Mouse (Mus musculus) inflammation-experienced regulatory T-cells, adult 6 months (primary cell): ENCODE results near the gene Trpv4. TPM values are rescaled to one million over a fixed set of nuclear protein-coding genes. Genes with fewer than 3 reads are reported as not detected.

Source experiments
- ATAC-seq: one replicate; pipeline ENCODE4 v1.8.0; 2017
- polyA plus RNA-seq, 3 experiments: library from polyadenylated mRNA; unstranded; fragments of 100-300 nt; shearing (Covaris generic); gene quantifications; one replicate each; pipeline ENCODE4 v1.2.1; 2017

Gene Trpv4
- polyA plus RNA-seq, 3 experiments from 2014 or later = 0.19 to 0.90 (median 0.47) TPM

DNA sequence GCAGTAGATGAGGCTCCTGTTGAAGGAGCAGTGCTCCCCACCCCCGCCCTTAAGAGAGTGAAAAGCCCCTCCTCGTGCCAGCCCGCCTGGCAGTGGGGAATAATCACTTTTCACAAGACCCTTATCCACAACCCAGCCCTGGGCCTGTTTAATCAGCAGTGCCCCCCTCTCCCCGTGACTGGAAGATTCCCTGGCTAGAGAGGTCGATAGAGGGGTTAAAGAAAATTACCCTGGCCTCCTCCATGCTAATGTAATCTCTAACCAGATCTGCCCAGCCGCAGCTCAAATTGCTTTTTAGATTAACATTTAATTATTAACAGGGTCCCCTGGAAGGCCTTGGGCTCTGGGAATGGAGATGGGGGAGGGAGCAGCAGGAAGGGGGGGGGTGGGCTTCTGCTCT, 69.2 kb downstream of the Trpv4 start:
- ATAC-seq = no peak

DNA sequence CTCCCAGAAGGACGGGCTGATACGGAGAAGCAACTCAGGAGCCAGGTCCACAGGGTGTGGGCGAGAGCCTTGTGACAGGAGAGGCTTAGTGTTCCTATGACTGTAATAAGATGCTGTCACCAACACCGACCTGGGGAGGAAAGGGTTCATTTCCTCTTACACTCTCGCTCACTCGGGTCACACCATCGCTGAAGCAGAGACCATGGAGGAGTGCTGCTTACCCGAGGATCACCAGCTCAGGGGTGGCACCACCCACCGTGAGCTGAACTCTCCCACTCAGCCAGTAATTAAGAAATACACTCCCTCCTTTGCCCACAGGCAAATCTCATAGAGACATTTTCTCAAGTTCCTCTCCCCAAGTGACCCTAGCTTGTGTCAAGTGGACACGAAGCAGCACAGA, 69.8 kb downstream of the Trpv4 start:
- no peak for ATAC-seq

DNA sequence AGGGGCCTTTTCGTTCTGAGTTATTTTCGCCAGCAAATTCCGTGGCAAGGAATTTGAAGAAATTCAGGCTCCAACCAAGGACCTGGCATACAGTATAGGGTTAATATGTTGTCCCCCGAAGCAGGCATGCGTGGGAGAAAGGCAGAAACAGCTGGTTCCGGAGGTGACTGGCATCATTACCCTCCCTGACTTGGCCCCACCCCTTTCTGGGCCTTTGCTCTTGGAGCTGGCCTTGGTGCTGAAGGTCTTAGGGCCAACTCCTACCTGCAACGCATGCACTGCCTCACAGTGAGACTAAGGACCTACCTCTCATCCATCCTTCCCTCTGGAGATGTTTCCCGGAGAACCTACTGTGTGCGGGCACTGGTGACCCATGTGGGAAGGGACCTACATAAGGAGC, 70.3 kb downstream of the Trpv4 start:
- ATAC-seq = no peak

DNA sequence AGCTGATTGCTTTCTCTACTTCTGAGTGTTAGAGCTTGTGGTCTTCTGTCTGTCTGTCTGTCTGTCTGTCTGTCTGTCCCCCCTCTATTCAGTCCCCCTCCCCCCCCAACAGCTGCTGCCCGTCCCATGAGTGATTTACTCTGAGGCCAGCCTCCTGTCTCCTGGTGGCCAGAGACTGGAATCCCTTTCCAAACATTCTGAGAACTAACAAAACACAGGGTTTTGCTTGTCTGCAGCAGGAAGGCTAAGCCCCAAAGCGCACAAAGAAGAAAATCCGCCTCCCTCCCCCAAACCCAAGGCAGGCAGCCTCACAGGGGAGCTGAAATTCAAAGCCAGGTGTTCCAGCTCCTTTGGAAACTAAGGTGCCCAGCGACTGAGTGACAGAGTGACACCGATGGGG, 72.5 kb downstream of the Trpv4 start:
- no peak for ATAC-seq

DNA sequence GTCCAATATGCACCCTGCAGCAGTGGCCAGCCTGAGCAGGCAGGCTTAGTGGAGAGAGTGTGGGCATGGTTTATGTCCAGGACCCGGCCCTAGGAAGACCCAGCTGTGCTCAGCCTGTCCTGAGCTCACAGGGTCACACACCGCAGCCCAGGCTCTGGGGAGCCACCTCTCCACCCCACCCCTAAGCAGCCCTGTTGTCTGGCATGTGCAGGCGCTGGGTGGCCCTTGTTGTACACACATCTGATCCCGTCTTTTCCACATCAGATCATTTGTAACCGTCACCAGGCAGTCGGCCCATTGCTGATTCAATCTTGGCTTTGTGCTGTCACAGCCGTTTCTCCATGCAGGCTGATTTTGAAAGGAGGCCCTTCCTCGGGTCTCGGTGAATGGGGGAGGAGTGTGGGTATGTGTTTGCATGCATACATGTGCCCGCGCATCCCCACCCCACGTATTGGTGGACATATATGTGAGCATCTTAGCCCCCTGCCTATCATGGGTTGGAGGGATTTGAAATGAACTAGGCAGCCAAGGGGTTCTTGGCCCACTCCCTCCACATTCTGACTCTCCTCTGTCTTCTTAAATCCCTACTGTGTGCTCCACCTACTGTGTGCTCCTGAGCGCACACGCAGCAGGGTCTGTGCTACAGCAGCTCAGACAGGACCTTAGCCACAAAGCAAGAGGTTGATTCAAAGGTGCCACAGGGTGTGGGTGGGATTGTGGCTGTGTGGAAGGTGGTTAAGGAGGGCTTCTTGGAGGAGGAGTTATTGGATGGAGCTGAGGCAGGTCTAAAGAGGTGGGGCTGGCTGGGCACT, 73.7 kb downstream of the Trpv4 start:
- no peak for ATAC-seq

DNA sequence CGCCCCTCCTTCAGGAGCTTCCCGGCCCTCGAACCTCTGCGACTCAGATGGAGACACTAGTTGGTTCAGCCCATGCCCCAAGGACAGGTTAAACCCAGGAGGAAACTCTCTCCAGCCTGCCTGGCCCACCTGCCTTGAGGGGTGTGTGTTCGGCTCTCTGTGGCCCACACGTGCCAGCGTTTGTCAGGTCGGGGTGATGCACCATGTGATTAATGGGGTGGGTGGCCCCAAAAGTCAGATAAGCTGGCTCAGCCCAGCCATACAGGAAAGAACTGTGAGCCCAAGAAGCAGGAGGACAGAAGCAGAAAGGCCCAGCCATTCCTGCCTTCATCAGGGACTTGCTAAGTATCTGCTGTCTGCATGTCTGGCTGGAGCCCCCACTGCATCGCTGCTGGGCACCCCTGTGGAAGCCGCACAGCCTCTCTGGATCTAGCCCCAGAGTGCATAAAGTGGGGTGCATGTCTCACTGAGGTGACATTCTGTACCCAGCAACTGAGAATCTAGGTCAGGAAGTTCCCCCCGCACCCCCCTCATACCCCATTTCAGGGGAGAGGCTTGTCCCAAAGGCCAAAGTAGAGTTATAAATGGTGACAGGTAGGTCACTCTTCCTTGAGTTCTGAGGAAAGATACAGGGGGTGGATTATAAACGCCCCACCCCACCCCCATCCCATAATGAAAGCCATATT, 74.6 kb downstream of the Trpv4 start:
- ATAC-seq = no peak

DNA sequence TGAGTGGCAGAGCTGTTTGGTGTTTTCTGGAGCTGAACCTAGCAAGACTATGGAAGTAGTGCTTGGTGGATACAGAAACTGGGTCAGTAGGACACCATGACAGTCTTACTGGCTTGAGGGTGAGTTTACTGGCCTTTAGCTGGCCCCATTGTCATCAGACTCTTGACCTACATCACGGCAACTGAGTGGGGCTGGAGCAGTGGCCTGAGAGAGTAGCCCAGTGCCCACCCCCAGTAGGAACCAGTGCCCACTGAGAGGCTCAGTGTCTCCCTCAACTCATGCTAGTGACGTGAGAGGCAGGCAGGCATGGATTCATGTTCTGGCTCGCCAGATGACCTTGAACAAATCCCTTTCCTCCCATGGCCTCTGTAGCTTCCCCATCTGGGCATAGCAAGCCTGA, 75.2 kb downstream of the Trpv4 start:
- ATAC-seq = no peak

DNA sequence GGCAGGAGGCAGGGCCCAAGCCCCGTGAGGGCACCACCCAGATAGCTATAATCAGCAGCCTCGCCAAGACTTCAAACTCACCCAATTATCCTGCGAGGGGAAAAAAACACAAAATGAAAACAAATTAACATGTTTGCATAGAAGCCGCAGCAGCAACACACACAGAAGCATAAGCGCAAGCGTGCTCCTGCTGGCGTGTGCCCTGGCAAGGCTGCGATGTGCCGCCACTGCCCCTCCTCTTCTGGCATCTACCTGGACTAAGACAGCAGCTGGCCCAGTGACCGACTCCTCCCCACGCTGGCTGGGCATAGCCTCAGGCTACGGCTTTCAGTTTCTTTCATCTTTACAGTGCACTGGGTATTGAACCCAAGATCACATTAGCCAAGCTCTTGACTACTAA, 76.7 kb downstream of the Trpv4 start:
- no peak for ATAC-seq

DNA sequence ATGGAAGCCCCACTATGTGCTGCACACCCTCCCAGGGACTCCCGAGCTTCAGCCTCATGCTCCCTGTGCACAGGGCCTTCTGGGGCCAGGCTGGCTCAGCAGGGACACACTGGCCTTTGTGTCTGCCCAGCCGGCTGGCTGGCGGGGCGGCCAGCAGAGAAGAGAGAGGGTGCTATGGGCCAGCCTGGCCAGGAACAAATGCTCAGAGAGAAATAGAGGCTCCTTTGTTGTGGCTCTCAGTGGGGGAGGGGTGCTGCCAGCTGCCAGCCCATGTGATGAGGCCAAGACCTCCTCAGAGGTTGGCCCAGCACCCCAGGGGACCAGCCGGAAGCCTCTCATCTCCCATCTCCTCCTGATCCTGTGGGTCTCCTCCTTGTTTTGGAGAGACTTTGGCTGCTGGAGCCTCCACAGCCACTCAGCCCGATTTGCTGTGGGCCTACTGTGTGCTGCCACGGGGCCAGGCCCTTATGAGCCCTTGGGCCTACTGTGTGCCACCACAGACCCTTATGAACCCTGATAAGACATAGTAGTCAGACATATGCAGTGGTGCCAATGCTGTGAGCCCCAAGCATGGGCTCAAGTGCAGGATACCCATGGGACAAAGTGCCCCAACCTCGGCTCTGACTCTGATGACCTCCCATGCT, 78.4 kb downstream of the Trpv4 start:
- no peak for ATAC-seq

DNA sequence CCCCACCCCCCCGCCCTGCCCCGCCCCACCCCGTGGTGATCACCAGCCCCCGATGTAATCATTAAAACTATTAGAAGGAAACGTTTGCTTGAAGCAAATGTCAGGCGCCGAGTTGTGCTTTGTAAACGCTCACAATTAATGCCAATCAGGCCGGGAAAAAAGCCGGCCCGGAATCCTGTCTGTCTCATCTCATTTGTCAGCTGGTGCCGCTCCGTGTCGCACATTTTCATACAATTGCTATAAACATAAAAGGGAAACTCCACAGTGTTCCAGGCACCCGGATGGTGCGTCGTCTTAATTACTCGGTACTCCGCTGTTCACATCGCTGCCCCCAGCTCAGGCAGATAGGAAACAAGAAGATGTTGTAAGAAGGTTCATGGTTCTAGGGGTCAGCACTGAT, 79.9 kb downstream of the Trpv4 start:
- ATAC-seq = no peak

DNA sequence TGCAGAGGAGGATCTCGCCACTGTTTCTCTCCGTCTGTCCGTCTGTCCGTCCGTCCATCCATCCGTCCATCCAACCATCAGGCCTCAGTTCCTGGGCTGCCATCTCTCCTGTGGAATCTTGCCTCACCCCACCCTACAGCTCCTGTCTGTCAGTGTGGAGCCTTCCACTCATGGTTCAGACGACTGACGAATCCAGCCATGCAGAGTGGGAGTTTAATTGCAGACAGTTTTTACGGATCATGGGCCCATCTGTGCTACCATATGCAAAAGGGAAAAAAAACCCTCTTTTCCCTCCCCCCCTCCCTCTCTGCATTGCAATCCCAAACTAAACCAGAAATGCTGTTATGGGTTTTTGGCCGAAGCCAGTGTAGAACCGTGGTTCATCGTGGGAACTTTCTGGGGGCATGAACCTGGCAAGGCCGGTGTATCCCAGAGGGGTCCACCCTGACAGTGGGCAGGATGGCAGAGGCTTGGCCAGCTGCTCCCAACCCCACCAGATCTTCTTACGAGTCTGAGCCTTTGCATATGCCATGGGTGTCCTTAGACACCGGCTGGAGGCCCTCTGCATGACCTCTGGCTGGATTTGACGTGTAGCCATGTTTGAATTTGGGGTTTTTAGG, 82.1 kb downstream of the Trpv4 start:
- no peak for ATAC-seq

DNA sequence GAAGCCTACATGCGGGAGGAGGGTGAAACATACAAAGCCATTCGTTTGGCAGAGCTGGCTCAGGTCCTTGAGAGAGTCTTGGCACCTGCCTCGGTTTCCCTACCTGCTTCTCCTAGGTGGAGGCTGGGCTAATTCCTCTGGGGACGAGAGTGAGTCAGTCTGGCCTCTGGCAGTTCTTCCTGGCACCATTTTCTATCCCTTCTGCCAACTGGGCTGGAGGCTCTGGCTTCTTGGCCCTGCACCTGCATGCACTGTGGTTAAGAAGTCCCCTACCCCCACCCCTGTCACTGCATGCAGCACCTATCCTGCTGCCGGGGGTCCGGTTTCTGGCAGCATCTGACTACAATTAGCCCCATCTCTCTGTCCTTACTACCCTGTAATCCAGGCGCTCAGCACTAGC, 82.7 kb downstream of the Trpv4 start:
- ATAC-seq = no peak

DNA sequence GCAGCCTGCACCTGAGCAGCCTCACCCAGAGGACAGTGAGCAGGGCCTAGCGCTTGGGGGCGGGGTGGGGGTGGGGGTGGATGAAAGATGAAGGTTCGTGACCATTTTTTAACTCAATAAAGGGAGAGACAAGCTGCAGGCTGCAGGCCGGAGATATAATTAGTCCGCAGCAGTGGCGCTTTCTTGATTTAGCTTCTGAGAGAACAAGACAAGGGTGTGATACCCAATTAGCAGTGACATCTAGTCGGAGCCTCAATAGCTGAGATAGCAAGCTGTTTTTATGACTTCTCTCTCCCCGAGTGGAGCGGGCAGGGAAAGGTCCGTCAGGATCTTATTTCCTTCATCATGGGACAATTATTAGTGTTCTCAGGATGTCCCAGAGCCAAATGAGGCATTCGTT, 83.2 kb downstream of the Trpv4 start:
- ATAC-seq = no peak

DNA sequence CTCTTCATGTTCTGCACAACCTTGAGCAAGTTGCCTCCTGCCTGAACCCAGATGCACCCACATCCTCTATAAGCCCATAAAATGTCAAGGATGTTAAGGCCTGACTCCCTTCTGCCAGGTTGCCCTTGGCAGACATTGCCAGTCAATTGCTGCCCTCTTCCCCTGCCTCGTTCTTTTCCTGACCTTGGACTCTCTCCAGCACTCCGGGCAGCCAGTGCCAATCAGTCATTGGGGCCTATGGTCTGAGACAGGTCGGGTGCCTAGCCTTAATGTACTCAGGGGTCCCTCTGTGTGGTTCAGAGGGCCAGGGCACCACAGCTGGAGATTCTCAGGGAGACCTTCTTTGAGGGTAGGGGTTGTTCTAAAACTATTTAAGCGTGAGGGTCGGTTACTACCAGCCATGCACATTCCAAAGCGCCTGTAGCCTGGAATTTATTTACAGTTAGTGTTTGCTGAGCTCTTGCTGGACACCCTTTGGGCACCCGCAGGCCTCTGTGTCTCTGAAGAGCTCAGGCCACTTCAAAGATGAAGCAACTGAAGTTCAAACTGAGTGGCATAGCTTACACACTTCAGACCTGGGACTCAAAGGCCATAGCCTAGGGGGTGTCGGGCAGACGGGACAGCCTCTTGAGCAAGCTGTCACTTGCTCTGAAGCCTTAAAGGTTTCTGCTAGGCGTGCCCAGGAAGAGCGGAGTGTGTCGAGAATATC, 84.1 kb downstream of the Trpv4 start:
- ATAC-seq = no peak

DNA sequence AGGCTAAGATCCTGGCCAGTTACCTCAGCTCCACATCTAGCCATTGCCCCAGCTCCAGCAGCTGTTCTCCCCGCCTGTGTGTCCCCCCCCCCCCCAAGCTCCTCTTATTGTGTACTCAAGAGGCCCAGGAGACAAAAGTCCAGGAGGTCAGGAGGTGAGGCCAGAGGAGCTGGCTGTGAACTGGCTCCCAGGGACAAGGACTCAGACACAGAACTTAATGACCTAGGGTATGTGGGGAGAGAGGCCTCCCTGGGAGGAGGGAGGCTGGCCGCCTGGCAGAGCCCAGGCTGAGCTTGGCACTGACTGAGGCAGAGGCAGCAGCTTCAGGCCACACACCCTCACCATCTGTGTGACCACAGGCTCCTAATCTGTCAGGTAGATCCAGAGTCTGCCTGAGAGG, 85.2 kb downstream of the Trpv4 start:
- ATAC-seq = no peak

Other genes with a start within 250 kb of the Trpv4 start
- gene Mmab, start 214.4 kb downstream of the Trpv4 start, polyA plus RNA-seq = 1 to 10 TPM; 4.2 to 5.9 (median 4.2) TPM
- gene Mvk, start 214.2 kb downstream of the Trpv4 start, polyA plus RNA-seq = 10 to 100 TPM in 2 of 3 experiments, 1 to 10 TPM in 1; 9.6 to 13.8 (median 12.8) TPM
- gene Fam222a, start 90.4 kb downstream of the Trpv4 start, polyA plus RNA-seq = not detected
- gene Gltp, start 32.6 kb upstream of the Trpv4 start, polyA plus RNA-seq = 100 to 1,000 TPM; 220 to 248 (median 235) TPM
- gene Tchp, start 49.3 kb upstream of the Trpv4 start, polyA plus RNA-seq = 10 to 100 TPM in 2 of 3 experiments, 1 to 10 TPM in 1; 4.4 to 30.2 (median 13.8) TPM
- 10 to 100 TPM; 18.9 to 22.4 (median 21.2) TPM for gene Ankrd13a, start 116.3 kb upstream of the Trpv4 start, polyA plus RNA-seq
- 100 to 1,000 TPM; 115 to 202 (median 146) TPM for gene Git2, start 117.1 kb upstream of the Trpv4 start, polyA plus RNA-seq
- gene 1500011B03Rik, start 165.0 kb upstream of the Trpv4 start, polyA plus RNA-seq = 10 to 100 TPM; 41.1 to 61.7 (median 50.2) TPM
- gene 4930519G04Rik, start 195.2 kb upstream of the Trpv4 start, polyA plus RNA-seq = not detected
- gene Gm9936, start 200.3 kb upstream of the Trpv4 start, polyA plus RNA-seq = not detected
- 10 to 100 TPM in 2 of 3 experiments, 1 to 10 TPM in 1; 8.4 to 15.2 (median 12.1) TPM for gene Oasl2, start 238.5 kb upstream of the Trpv4 start, polyA plus RNA-seq